Mouse (Mus musculus) heart, postnatal 0 days (tissue): ENCODE data around the gene Olfr1014.

Source experiments
- CTCF ChIP-seq: IDR thresholded peaks from 2 replicates; pipeline ENCODE4 v1.5.1; 2016; ENCODE audit warnings: antibody characterized with exemption, control low read depth, low read depth
- EP300 ChIP-seq: IDR thresholded peaks from 2 replicates; pipeline ENCODE4 v1.6.1; 2016; ENCODE audit warnings: antibody characterized with exemption, low read depth

GRCm38 (mm10) chr2:85753822-85754221, 18.7 kb upstream of the Olfr1014 start:
- TF ChIP-seq CTCF (no peak), EP300 (no peak)
